Mouse (Mus musculus): ENCODE results near the gene Crybg2. TPM values are rescaled to one million over a fixed set of nuclear protein-coding genes. Genes with fewer than 3 reads are reported as not detected.

Crybg2 gene
- total and polyA plus RNA-seq, 3 experiments: 0.65 to 2.3 TPM; not detected in 1

GRCm38 (mm10) chr4:134012858-134013528, 47.6 kb upstream of the Crybg2 start:
- no peaks in the 10 kb centered on the region for H3K36me3 ChIP-seq (ENCODE audit: control insufficient read depth in 1 of 2, insufficient read depth in 2 of 2, low read length in 2 of 2)
- no peak for TF ChIP-seq MXI1 (IDR thresholded peaks at IDR 0.05; ENCODE audit: low read depth, low read length)
- TF ChIP-seq JUND (IDR thresholded peaks at IDR 0.05; ENCODE audit: low read depth, low read length): no peak
- no peak for TF ChIP-seq TCF12 (IDR thresholded peaks at IDR 0.05; ENCODE audit: low read depth, low read length)
- no peak for TF ChIP-seq POLR2A (IDR thresholded peaks at IDR 0.05; ENCODE audit: control insufficient read depth in 1 of 2, insufficient read depth in 1 of 2, low read depth in 1 of 2, low read length in 2 of 2, poor library complexity in 1 of 2)
- no peak for TF ChIP-seq TAL1 (IDR thresholded peaks at IDR 0.05; ENCODE audit: low read length)
- TF ChIP-seq MAZ (IDR thresholded peaks at IDR 0.05; ENCODE audit: low read depth, low read length): no peak
- TF ChIP-seq ETS1 (IDR thresholded peaks at IDR 0.05; ENCODE audit: low read depth, low read length): no peak
- TF ChIP-seq ZNF384 (IDR thresholded peaks at IDR 0.05; ENCODE audit: low read depth, low read length): no peak
- peak; percentile 18 to 55 (median 50); a peak in 4 of 6 replicates for TF ChIP-seq CTCF (IDR thresholded peaks at IDR 0.05 in 2 of 3, conservative IDR thresholded peaks at IDR 0.05 in 1 of 3; ENCODE audit: control insufficient read depth in 1 of 3, insufficient read depth in 1 of 3, low read depth in 2 of 3, low read length in 3 of 3, poor library complexity in 1 of 3, severe bottlenecking in 1 of 3)
- no peak for TF ChIP-seq ZC3H11A (IDR thresholded peaks at IDR 0.05; ENCODE audit: low read depth, low read length)
- TF ChIP-seq SMC3 (IDR thresholded peaks at IDR 0.05; ENCODE audit: low read depth, low read length): peak; percentile 58
- TF ChIP-seq POLR2AphosphoS5 (IDR thresholded peaks at IDR 0.05; ENCODE audit: borderline replicate concordance, low read depth, low read length): no peak
- no peak for TF ChIP-seq ELF1 (IDR thresholded peaks at IDR 0.05; ENCODE audit: low read depth, low read length)
- no peak for TF ChIP-seq MYB (IDR thresholded peaks at IDR 0.05; ENCODE audit: low read depth, low read length)
- no peak for TF ChIP-seq USF1 (IDR thresholded peaks at IDR 0.05; ENCODE audit: low read depth, low read length)
- no peak for TF ChIP-seq EP300 (IDR thresholded peaks at IDR 0.05; ENCODE audit: low read depth in 1 of 2, low read length in 2 of 2)
- TF ChIP-seq RAD21 (IDR thresholded peaks at IDR 0.05; ENCODE audit: low read depth, low read length): peak; percentile 20
- no peak overlapping the region for H3K9ac ChIP-seq (ENCODE audit: control insufficient read depth, low read depth, low read length, poor library complexity, severe bottlenecking)
- H3K79me2 ChIP-seq (ENCODE audit: control insufficient read depth, insufficient read depth, low read length, poor library complexity): no peaks in the 10 kb centered on the region
- H3K9me3 ChIP-seq (replicated peaks; ENCODE audit: insufficient read depth, low read length): no peaks in the 10 kb centered on the region
- no peaks in the 10 kb centered on the region; a peak in 1 of 4 replicates for H3K4me1 ChIP-seq (ENCODE audit: control insufficient read depth in 1 of 2, insufficient read depth in 2 of 2, low read length in 2 of 2)
- H3K27me3 ChIP-seq (ENCODE audit: control insufficient read depth in 1 of 2, insufficient read depth in 2 of 2, low read length in 2 of 2): peaks cover 0 to 2% of the 10 kb centered on the region in 2 experiments; a peak in 1 of 4 replicates
- H3K27ac ChIP-seq (ENCODE audit: control insufficient read depth, low read depth, low read length): no peak overlapping the region
- peak; percentile 37 for DNase-seq (ENCODE audit: low read depth, low spot score)
- no peak overlapping the region for H3K4me3 ChIP-seq (ENCODE audit: control insufficient read depth in 1 of 2, insufficient read depth in 1 of 2, low read depth in 2 of 2, low read length in 2 of 2)

GRCm38 (mm10) chr4:134016208-134016607, 44.4 kb upstream of the Crybg2 start:
- no peak overlapping the region for H3K4me3 ChIP-seq (ENCODE audit: control insufficient read depth in 1 of 2, insufficient read depth in 1 of 2, low read depth in 2 of 2, low read length in 2 of 2)
- H3K36me3 ChIP-seq (ENCODE audit: control insufficient read depth in 1 of 2, insufficient read depth in 2 of 2, low read length in 2 of 2): no peaks in the 10 kb centered on the region
- no peak for DNase-seq (ENCODE audit: low read depth, low spot score)
- H3K9me3 ChIP-seq (replicated peaks; ENCODE audit: insufficient read depth, low read length): no peaks in the 10 kb centered on the region
- H3K4me1 ChIP-seq (ENCODE audit: control insufficient read depth in 1 of 2, insufficient read depth in 2 of 2, low read length in 2 of 2): no peaks in the 10 kb centered on the region; a peak in 1 of 4 replicates
- H3K27me3 ChIP-seq (ENCODE audit: control insufficient read depth in 1 of 2, insufficient read depth in 2 of 2, low read length in 2 of 2): no peaks in the 10 kb centered on the region
- H3K9ac ChIP-seq (ENCODE audit: control insufficient read depth, low read depth, low read length, poor library complexity, severe bottlenecking): no peak overlapping the region
- H3K79me2 ChIP-seq (ENCODE audit: control insufficient read depth, insufficient read depth, low read length, poor library complexity): no peaks in the 10 kb centered on the region
- no peak overlapping the region for H3K27ac ChIP-seq (ENCODE audit: control insufficient read depth, low read depth, low read length)
- TF ChIP-seq SIN3A (IDR thresholded peaks at IDR 0.05; ENCODE audit: low read length) (no peak), UBTF (IDR thresholded peaks at IDR 0.05; ENCODE audit: borderline replicate concordance, insufficient read depth, low read depth, low read length) (no peak), USF2 (IDR thresholded peaks at IDR 0.05; ENCODE audit: borderline replicate concordance in 1 of 2, insufficient read depth in 1 of 2, low read depth in 1 of 2, low read length in 2 of 2) (no peak), MEF2A (IDR thresholded peaks at IDR 0.05; ENCODE audit: extremely low read depth, insufficient replicate concordance, low read depth, low read length, poor library complexity, severe bottlenecking) (no peak), MXI1 (IDR thresholded peaks at IDR 0.05; ENCODE audit: low read depth, low read length) (no peak), CHD2 (IDR thresholded peaks at IDR 0.05; ENCODE audit: low read length) (no peak), RCOR1 (IDR thresholded peaks at IDR 0.05; ENCODE audit: low read depth, low read length) (no peak), USF1 (IDR thresholded peaks at IDR 0.05; ENCODE audit: low read depth, low read length) (no peak), ETS1 (IDR thresholded peaks at IDR 0.05; ENCODE audit: low read depth, low read length) (no peak), CTCF (IDR thresholded peaks at IDR 0.05 in 2 of 3, conservative IDR thresholded peaks at IDR 0.05 in 1 of 3; ENCODE audit: control insufficient read depth in 1 of 3, insufficient read depth in 1 of 3, low read depth in 2 of 3, low read length in 3 of 3, poor library complexity in 1 of 3, severe bottlenecking in 1 of 3) (no peak), HCFC1 (IDR thresholded peaks at IDR 0.05; ENCODE audit: low read depth, low read length) (no peak), EP300 (IDR thresholded peaks at IDR 0.05; ENCODE audit: low read depth in 1 of 2, low read length in 2 of 2) (no peak), MAFK (IDR thresholded peaks at IDR 0.05; ENCODE audit: borderline replicate concordance, low read depth, low read length) (no peak), BHLHE40 (IDR thresholded peaks at IDR 0.05; ENCODE audit: borderline replicate concordance, low read depth, low read length) (no peak), NRF1 (IDR thresholded peaks at IDR 0.05; ENCODE audit: insufficient read depth, low read depth, low read length, poor library complexity, severe bottlenecking) (no peak), ZMIZ1 (IDR thresholded peaks at IDR 0.05; ENCODE audit: low read depth, low read length) (no peak), ZNF384 (IDR thresholded peaks at IDR 0.05; ENCODE audit: low read depth, low read length) (no peak), POLR2AphosphoS5 (IDR thresholded peaks at IDR 0.05; ENCODE audit: borderline replicate concordance, low read depth, low read length) (no peak)

Data from MEL (cell line).